Comparison of ENCODE assay signal across 8 mouse cellular contexts in genomic region chr7:30193581-30194100, GRCm38 (mm10). TPM values are rescaled to one million over a fixed set of nuclear protein-coding genes. Genes with fewer than 3 reads are reported as not detected.
DNase-seq lines count a peak whose midpoint lies in the region; ATAC-seq and TF ChIP-seq lines count a peak whose summit lies in the region.

No protein-coding gene starts in this region.

- H3K4me2 ChIP-seq in intestine, postnatal 0 days (replicated peaks; ENCODE audit: low read depth), result peak overlapping the region; percentile 86
- H3K4me2 ChIP-seq in limb, embryonic 14.5 days (replicated peaks; ENCODE audit: low read depth, low read length, severe bottlenecking), result peak overlapping the region; percentile 81
- H3K4me2 ChIP-seq in midbrain, embryonic 14.5 days (ENCODE audit: low read length), result peak overlapping the region; percentile 59

- H3K4me3 ChIP-seq in cortical plate, adult 2 months (ENCODE audit: insufficient read depth, low read length), result peak overlapping the region; percentile 72
- H3K4me3 ChIP-seq in intestine, postnatal 0 days (ENCODE audit: low read depth, low read length), result peak overlapping the region; percentile 66
- H3K4me3 ChIP-seq in limb, embryonic 14.5 days (replicated peaks; ENCODE audit: low read length), result peak overlapping the region; percentile 85
- H3K4me3 ChIP-seq in midbrain, embryonic 14.5 days (replicated peaks; ENCODE audit: low read depth, low read length), result peak overlapping the region; percentile 72

- H3K9ac ChIP-seq in intestine, postnatal 0 days (ENCODE audit: low read depth, low read length), result peak overlapping the region; percentile 68
- peak overlapping the region; percentile 77 for H3K9ac ChIP-seq in limb, embryonic 14.5 days (ENCODE audit: low read depth, low read length, severe bottlenecking)
- peak overlapping the region; percentile 76 for H3K9ac ChIP-seq in midbrain, embryonic 14.5 days (replicated peaks; ENCODE audit: low read length)

- 2% methylated on average over 26 of the region's 26 CpGs for WGBS in intestine, postnatal 0 days
- 2% methylated on average over 26 of the region's 26 CpGs for WGBS in limb, embryonic 14.5 days
- under 1% methylated on average over 26 of the region's 26 CpGs for WGBS in midbrain, embryonic 14.5 days

- H3K36me3 ChIP-seq in intestine, postnatal 0 days (ENCODE audit: control insufficient read depth, insufficient read depth), result peaks cover 30% of the 10 kb centered on the region
- H3K36me3 ChIP-seq in limb, embryonic 14.5 days (ENCODE audit: control insufficient read depth, insufficient read depth, low read length), result peaks cover 36% of the 10 kb centered on the region
- H3K36me3 ChIP-seq in midbrain, embryonic 14.5 days (ENCODE audit: control insufficient read depth, insufficient read depth, low read length), result peaks cover 38% of the 10 kb centered on the region

- DNase-seq in layer of hippocampus, adult 11-12 months (ENCODE audit: low spot score), result peak; percentile 82
- DNase-seq in layer of hippocampus, adult 9-10 months (ENCODE audit: low spot score), result no peak
- peak; percentile 99 for DNase-seq in heart, adult 11 months
- peak; percentile 82 for DNase-seq in limb, embryonic 14.5 days (ENCODE audit: low spot score)
- DNase-seq in midbrain, embryonic 14.5 days, result peak; percentile 86
- peak; percentile 79 for DNase-seq in spleen, adult 12 weeks (ENCODE audit: low spot score)

- no peaks in the 10 kb centered on the region for H3K9me3 ChIP-seq in intestine, postnatal 0 days (ENCODE audit: control insufficient read depth)
- H3K9me3 ChIP-seq in limb, embryonic 14.5 days (ENCODE audit: control insufficient read depth, low read length), result no peaks in the 10 kb centered on the region
- no peaks in the 10 kb centered on the region for H3K9me3 ChIP-seq in midbrain, embryonic 14.5 days (ENCODE audit: control insufficient read depth, low read length)

- 0 out of 2 replicates have a peak, but pooled peaks have one; percentile 13 for TF ChIP-seq POLR2A in cortical plate, adult 2 months (IDR thresholded peaks at IDR 0.05; ENCODE audit: extremely low read depth, insufficient read depth, low read length)
- TF ChIP-seq POLR2A in limb, embryonic 14.5 days (IDR thresholded peaks at IDR 0.05; ENCODE audit: borderline replicate concordance, extremely low read depth, insufficient read depth, insufficient read length), result no peak

- ATAC-seq in intestine, postnatal 0 days, result peak; percentile 53
- ATAC-seq in limb, embryonic 14.5 days (ENCODE audit: low FRiP score, low read depth), result peak; percentile 45
- ATAC-seq in midbrain, embryonic 14.5 days (ENCODE audit: low FRiP score, low TSS enrichment), result peak; percentile 71

- H3K27me3 ChIP-seq in intestine, postnatal 0 days (replicated peaks; ENCODE audit: control insufficient read depth, insufficient read depth, low read length), result no peaks in the 10 kb centered on the region
- no peaks in the 10 kb centered on the region for H3K27me3 ChIP-seq in limb, embryonic 14.5 days (ENCODE audit: control insufficient read depth, insufficient read depth, low read length)
- H3K27me3 ChIP-seq in midbrain, embryonic 14.5 days (ENCODE audit: control insufficient read depth, insufficient read depth, low read length), result no peaks in the 10 kb centered on the region

- no peak overlapping the region for H3K27ac ChIP-seq in cortical plate, adult 2 months (ENCODE audit: insufficient read depth, low read length)
- peak overlapping the region; percentile 89 for H3K27ac ChIP-seq in intestine, postnatal 0 days (ENCODE audit: low read depth, low read length)
- H3K27ac ChIP-seq in limb, embryonic 14.5 days (replicated peaks; ENCODE audit: low read depth, low read length), result peak overlapping the region; percentile 82
- H3K27ac ChIP-seq in midbrain, embryonic 14.5 days (replicated peaks; ENCODE audit: low read depth, low read length), result peak overlapping the region; percentile 73

- H3K4me1 ChIP-seq in cortical plate, adult 2 months (ENCODE audit: control insufficient read depth, insufficient read depth, low read length), result no peaks in the 10 kb centered on the region
- no peaks in the 10 kb centered on the region; the same call in 1 of the 2 replicates for H3K4me1 ChIP-seq in intestine, postnatal 0 days (replicated peaks; ENCODE audit: control insufficient read depth, insufficient read depth, low read length)
- peaks cover 14% of the 10 kb centered on the region for H3K4me1 ChIP-seq in limb, embryonic 14.5 days (ENCODE audit: control insufficient read depth, insufficient read depth, low read length)
- H3K4me1 ChIP-seq in midbrain, embryonic 14.5 days (ENCODE audit: control insufficient read depth, insufficient read depth, low read length), result peaks cover 19% of the 10 kb centered on the region

- no peak for TF ChIP-seq CTCF in cortical plate, adult 2 months (IDR thresholded peaks at IDR 0.05; ENCODE audit: extremely low read depth, insufficient read depth, low read length)
- TF ChIP-seq CTCF in intestine, postnatal 0 days (IDR thresholded peaks at IDR 0.05; ENCODE audit: low read depth), result no peak

RNA-seq across cellular contexts. Expression of gene Capns1, which starts 5.0 kb away (rescaled TPM):
- polyA plus RNA-seq in cortical plate, adult 2 months (2012; rRNA removed), result 254 and 279 TPM in 2 replicates
- polyA plus RNA-seq in intestine, postnatal 0 days (2015; fragmentation: Nextera tagmentation; extraction: Ambion mirVana), result 85.5 and 87.1 TPM in 2 replicates
- polyA plus RNA-seq in limb, embryonic 14.5 days (2012; rRNA removed), result 392 and 597 TPM in 2 replicates
- 116 and 117 TPM in 2 replicates for polyA plus RNA-seq in limb, embryonic 14.5 days (2014; fragmentation: Nextera tagmentation; extraction: Ambion mirVana)
- polyA plus RNA-seq in midbrain, embryonic 14.5 days (2014; fragmentation: Nextera tagmentation; extraction: Ambion mirVana), result 53.0 and 70.5 TPM in 2 replicates

RNA-seq across cellular contexts. Expression of gene Cox7a1, which starts 9.7 kb away (rescaled TPM):
- 7.4 TPM in 2 replicates for polyA plus RNA-seq in cortical plate, adult 2 months (2012; rRNA removed)
- 54.1 and 60.2 TPM in 2 replicates for polyA plus RNA-seq in intestine, postnatal 0 days (2015; fragmentation: Nextera tagmentation; extraction: Ambion mirVana)
- 1.5 and 2.7 TPM in 2 replicates for polyA plus RNA-seq in limb, embryonic 14.5 days (2012; rRNA removed)
- 3.3 and 4.5 TPM in 2 replicates for polyA plus RNA-seq in limb, embryonic 14.5 days (2014; fragmentation: Nextera tagmentation; extraction: Ambion mirVana)
- 5.5 TPM in 2 replicates for polyA plus RNA-seq in midbrain, embryonic 14.5 days (2014; fragmentation: Nextera tagmentation; extraction: Ambion mirVana)

RNA-seq across cellular contexts. Expression of gene Zfp146, which starts 24.1 kb away (rescaled TPM):
- 33.5 and 35.2 TPM in 2 replicates for polyA plus RNA-seq in cortical plate, adult 2 months (2012; rRNA removed)
- 3.1 and 3.8 TPM in 2 replicates for polyA plus RNA-seq in intestine, postnatal 0 days (2015; fragmentation: Nextera tagmentation; extraction: Ambion mirVana)
- polyA plus RNA-seq in limb, embryonic 14.5 days (2012; rRNA removed), result 66.8 and 93.4 TPM in 2 replicates
- polyA plus RNA-seq in limb, embryonic 14.5 days (2014; fragmentation: Nextera tagmentation; extraction: Ambion mirVana), result 19.9 and 20.3 TPM in 2 replicates
- polyA plus RNA-seq in midbrain, embryonic 14.5 days (2014; fragmentation: Nextera tagmentation; extraction: Ambion mirVana), result 18.5 and 19.7 TPM in 2 replicates

RNA-seq across cellular contexts. Expression of gene Polr2i, which starts 38.1 kb away (rescaled TPM):
- 152 and 157 TPM in 2 replicates for polyA plus RNA-seq in cortical plate, adult 2 months (2012; rRNA removed)
- 84.6 and 91.2 TPM in 2 replicates for polyA plus RNA-seq in intestine, postnatal 0 days (2015; fragmentation: Nextera tagmentation; extraction: Ambion mirVana)
- 227 and 250 TPM in 2 replicates for polyA plus RNA-seq in limb, embryonic 14.5 days (2012; rRNA removed)
- polyA plus RNA-seq in limb, embryonic 14.5 days (2014; fragmentation: Nextera tagmentation; extraction: Ambion mirVana), result 180 and 186 TPM in 2 replicates
- 176 and 240 TPM in 2 replicates for polyA plus RNA-seq in midbrain, embryonic 14.5 days (2014; fragmentation: Nextera tagmentation; extraction: Ambion mirVana)

RNA-seq across cellular contexts. Expression of gene Tbcb, which starts 38.4 kb away (rescaled TPM):
- polyA plus RNA-seq in cortical plate, adult 2 months (2012; rRNA removed), result 136 and 139 TPM in 2 replicates
- 159 and 160 TPM in 2 replicates for polyA plus RNA-seq in intestine, postnatal 0 days (2015; fragmentation: Nextera tagmentation; extraction: Ambion mirVana)
- polyA plus RNA-seq in limb, embryonic 14.5 days (2012; rRNA removed), result 78.9 and 90.3 TPM in 2 replicates
- polyA plus RNA-seq in limb, embryonic 14.5 days (2014; fragmentation: Nextera tagmentation; extraction: Ambion mirVana), result 168 and 185 TPM in 2 replicates
- polyA plus RNA-seq in midbrain, embryonic 14.5 days (2014; fragmentation: Nextera tagmentation; extraction: Ambion mirVana), result 337 and 360 TPM in 2 replicates
